Mouse (Mus musculus) spleen, postnatal 4 days (tissue): Measurements from ENCODE around the gene Nemf.
"Not testable (repeated sequence)": the region's sequence is repeated elsewhere in the genome, so short reads cannot be mapped to it uniquely, and the experiment has no call there.

Source experiments
- DNase-seq, 2 experiments: peaks; one replicate each; pipeline ENCODE4 v3.0.0; 2022; ENCODE audit warnings: low spot score in 2 of 2

The Nemf gene

DNA sequence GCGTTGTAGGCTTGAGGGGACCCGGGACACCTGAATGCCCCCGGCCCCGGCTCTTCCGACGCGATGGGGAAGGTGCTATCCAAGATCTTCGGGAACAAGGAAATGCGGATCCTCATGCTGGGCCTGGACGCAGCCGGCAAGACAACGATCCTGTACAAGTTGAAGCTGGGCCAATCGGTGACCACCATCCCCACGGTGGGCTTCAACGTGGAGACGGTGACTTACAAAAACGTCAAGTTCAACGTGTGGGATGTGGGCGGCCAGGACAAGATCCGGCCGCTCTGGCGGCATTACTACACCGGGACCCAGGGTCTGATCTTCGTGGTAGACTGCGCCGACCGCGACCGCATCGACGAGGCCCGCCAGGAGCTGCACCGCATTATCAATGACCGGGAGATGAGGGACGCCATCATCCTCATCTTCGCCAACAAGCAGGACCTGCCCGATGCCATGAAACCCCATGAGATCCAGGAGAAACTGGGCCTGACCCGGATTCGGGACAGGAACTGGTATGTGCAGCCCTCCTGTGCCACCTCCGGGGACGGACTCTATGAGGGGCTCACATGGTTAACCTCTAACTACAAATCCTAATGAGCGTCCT lies 15.9 kb upstream of the Nemf start:
- DNase-seq, result peak in 1 of 2 experiments; percentile 79

DNA sequence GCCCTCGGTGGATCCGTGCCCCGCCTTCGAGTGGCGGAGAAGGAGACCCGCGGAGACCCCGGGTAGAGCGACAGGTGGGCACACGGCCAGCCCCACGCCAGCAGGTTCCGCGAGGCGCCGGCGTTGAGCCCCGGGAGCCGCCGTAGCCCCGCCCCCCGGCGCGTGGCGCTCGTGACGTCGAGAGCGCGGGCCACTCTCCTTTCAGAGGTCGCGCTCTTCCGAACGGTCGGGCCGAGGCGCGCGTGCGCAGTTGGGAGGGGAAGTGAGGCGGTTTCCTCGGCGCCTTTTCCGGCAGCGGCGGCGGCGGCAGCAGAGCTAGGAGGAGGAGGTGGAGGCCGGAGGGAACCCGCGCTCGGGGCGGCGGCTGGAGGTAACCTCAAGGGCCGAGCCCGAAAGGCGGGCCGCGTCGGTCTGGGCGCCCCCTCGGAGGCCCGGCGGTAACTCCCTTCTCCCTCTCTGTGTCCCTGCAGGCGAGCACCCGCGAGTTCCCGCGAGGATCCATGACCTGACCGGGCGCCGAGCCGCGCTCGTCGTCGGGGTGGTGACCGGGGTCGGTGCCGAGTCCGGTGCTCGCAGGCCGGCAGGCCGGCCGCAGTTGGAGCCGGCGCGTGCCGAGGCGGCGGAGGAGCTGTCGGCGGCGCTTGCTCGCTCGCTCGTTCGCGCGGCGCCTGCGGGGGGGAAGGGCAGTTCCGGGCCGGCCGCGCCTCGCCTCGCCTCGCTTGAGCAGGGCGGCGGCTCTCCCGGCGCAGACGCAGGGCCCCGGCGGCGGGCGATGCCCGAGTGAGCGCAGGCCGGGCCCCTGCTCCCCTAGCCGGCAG lies 15.1 kb upstream of the Nemf start, which contains the start of the genes Arf6 and Gm9887:
Gene Arf6, plus strand, starts transcription at position 297 of the 818 bp plus-strand sequence.
Gene Gm9887, minus strand, starts transcription at position 605 of the 818 bp plus-strand sequence.
- DNase-seq, result peak; percentile 99 to 100

GRCm38 (mm10) chr12:69371421-69371853 lies 14.5 kb upstream of the Nemf start:
- DNase-seq, result peak; percentile 79 to 87

- DNase-seq, result no peak
These were observed 14.0 kb upstream of the Nemf start for GRCm38 (mm10) chr12:69370936-69371335.

DNA sequence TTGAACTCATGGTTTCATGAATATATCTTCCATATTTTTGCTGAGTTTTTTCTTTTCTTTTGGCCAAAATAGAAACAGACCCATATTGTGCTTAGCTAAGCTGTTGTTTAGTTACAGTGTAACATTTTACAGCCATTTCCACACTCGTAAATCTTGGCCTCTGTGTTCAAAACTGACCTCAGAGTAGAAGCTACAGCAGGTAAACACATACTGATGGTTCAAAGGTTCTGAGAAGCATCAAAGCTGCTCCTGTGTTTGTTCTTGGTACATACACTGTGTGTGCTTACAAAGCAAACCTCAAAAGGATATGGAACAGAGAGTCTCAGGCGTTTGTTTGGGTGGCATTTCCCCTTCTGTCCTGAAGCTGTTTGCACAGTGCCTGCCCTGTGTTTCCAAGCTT lies 10.6 kb upstream of the Nemf start:
- no peak for DNase-seq

DNA sequence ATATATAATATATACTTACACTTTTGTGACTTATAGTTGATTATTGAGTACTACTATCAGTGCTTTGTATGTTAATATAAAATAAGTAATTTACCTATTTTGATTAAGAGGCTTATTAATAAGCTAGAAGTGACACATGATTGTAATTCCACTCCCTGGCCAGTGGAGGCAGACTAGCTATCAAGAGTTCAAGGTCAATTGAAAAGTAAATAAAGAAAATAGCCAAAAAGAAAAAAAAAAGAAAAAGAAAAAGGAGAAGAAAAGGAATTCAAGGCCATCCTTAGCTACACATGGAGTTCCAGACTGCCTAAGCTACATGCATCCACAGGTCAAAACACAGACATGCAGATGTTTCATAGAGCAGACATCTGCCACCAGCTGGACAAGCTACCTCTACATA lies 9.5 kb upstream of the Nemf start:
- peak in 1 of 2 experiments; percentile 69 for DNase-seq

GRCm38 (mm10) chr12:69365757-69366156 lies 8.8 kb upstream of the Nemf start:
- DNase-seq, result no peak

DNA sequence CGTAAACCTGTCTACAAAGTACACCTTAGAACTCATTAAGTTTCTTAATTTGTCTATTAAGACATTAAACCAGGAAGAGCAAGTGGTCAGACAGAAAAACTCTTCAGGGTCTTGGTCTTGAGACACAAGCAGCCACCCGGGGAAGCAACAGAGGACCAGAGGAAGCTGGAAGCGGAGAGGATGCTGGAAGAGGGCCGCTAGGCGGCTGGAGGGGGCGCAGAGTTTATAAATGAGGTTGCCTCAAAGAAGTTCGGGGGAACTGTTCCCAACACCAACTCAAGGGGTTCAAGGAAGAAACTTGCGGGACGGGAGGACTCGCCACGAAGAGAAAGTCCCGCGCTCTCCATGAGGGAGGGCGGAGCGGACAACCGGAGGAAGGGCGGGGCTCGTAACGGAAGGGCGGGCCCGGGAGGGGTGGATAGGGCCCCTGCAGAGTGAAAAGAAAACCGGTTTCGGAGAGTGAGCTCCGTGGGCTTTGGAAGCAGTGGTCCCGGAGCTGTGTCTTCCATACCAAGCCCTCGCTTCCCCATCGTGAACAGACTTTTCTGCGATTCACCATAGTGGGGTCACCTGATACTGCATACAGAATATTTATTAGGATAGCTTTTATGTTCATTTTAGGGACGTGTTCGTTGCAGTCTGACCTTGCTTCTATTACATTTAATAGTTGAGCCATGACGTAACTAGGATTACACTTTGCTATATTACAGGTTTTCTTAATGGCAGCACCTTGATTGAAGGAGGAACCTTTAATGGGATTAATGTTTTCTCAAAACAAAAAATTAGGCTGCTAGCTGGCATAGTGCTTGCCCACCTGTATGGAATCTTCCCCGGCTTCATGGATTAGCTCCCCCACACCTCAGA lies 7.2 kb upstream of the Nemf start:
- peak; percentile 87 to 92 for DNase-seq

DNA sequence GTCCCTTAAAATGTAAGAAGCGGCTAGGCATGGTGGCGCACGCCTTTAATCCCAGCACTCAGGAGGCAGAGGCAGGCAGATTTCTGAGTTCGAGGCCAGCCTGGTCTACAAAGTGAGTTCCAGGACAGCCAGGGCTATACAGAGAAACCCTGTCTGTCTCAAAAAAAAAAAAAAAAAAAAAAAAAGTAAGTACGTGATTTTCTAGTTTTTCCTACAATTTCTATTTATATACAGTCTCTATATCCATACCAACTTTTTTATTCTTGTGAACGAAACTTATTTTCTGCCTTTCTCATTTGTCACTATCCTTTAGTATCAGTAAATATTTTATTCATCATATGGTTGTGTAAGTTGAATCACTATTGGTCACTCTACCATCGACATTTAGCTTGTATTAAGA lies 6.1 kb upstream of the Nemf start:
- not testable (repeated sequence) for DNase-seq

DNA sequence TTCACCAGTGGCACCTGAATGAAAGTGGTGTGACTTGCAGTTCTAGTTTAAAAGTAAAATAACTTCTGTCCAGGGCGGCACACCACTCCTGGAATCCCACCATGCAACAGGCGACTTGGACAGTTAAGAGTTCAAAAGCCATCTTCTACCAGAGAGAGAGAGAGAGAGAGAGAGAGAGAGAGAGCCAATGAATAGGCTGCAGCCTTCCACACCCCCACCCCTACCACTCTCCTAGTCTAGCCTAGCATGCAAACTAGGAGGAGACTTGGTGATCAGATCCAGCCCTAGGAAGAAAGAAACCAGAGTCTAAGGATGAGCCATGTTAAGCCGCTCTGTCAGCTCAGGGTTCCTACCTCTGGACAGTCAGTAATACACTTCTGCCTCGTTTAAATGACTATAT lies 5.4 kb upstream of the Nemf start:
- DNase-seq, result no peak

DNA sequence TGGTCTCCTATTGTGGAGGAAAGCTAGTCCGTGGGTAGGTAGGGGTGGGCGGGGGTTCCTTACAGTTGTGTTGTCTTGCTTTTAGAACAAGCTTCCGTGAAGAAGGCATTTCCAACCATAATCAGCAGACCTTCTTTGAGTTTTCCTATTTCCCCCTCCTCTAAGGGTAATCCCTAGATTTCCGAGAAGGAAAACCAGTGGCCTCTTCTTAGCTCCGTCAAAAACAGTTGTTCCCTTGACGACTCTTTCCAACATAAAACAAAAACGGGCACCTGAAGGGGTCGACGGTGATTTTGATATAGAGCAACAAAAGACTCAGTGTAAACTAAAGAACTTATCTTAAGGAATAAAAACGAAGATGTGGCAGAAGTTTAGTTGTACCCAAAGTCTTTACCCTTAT lies 5.0 kb upstream of the Nemf start:
- DNase-seq, result no peak

DNA sequence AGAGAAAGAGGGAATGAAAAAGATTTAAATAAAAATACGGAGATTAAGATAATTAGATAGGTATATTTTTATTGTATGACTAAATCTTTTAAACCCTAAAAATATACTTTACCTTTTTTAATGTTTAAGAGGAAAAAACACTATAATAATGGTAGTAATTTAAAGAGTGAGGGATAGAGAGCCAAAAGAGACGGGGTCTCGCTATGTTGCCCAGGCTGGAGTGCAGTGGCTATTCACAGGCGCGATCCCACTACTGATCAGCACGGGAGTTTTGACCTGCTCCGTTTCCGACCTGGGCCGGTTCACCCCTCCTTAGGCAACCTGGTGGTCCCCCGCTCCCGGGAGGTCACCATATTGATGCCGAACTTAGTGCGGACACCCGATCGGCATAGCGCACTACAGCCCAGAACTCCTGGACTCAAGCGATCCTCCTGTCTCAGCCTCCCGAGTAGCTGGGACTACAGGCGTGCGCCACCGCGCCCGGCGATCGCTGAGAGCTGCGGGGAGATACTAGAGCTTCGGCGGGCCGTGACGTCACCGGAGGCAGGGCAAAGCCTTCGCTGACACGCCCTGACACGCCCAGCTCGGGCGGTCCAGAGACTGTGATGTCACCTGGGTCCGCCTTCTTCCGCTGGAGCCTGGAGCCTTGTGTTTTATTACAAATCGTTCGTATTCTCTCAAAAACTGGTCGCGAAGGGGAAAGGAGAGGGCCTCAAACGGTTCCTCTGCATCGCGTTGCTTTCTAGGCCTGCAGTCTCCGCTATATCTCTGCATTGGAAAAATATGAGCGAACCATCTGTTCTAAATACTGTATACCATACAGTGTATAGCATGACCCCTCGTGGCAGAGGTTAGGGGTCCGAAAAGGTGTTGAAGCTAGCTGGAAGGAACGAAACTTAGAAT lies 4.3 kb upstream of the Nemf start:
- DNase-seq, result peak; percentile 100

DNA sequence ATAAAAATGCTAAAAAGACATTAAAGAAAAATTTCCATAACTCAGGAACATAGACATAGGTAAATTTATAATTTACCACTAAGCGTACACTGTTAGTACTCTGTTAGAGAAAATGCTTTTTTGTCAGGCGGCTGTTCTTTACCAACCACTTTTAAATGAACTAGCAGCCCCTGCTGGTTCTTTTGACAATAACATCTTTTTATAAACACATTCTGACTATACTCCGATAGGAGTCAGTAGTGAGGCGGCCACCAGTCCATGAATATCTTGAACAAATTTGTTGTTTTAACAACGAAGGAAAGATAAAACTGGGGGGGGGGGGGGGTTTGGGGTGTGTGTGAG lies 3.7 kb upstream of the Nemf start:
- DNase-seq, result peak in 1 of 2 experiments; percentile 48

DNA sequence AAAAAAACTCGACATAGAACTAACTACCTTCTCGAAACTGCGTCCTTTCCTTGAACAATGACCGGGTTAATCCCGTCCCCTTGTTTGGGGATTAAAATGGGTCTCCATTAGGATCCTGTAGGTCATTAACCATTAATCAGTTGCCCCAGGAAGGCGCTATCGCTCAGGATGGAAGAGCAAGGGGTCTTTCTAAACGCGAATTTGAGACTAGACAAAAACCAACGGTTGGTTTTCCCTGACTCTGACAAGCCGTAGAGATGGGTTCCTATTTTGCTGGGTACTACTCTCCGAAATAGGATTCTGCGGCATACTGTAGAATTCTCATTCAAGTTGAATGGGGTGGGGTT lies 308 bp upstream of the Nemf start:
- DNase-seq, result peak; percentile 31 to 70

GRCm38 (mm10) chr12:69351685-69352084 lies 5.3 kb downstream of the Nemf start:
- DNase-seq, result no peak

GRCm38 (mm10) chr12:69349928-69350327 lies 7.0 kb downstream of the Nemf start:
- no peak for DNase-seq

GRCm38 (mm10) chr12:69333547-69333946 lies 23.4 kb downstream of the Nemf start:
- DNase-seq, result peak; percentile 37 to 69

DNA sequence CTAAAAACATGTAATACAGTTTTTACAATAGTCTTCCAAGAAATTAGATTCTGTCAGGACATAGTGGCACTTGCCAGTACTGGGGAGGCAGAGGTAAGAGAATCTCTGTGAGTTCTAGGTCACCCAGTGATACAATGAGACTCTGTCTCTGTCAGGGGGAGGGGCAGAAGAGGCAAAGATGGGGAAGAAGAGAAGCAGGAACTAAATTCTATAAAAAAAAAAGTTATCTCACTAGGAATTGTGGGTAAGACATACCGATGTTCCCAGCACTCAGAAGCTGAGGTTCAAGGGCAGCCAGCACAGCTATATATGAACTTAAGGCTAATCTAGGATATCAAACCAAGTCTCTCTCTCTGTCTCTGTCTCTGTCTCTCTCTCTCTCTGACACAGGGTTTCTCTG lies 24.8 kb downstream of the Nemf start:
- no peak for DNase-seq

- no peak for DNase-seq
These were observed 25.8 kb downstream of the Nemf start for GRCm38 (mm10) chr12:69331187-69331586.

- DNase-seq, result no peak
These were observed 38.5 kb downstream of the Nemf start for GRCm38 (mm10) chr12:69318431-69318830.

GRCm38 (mm10) chr12:69309659-69310058 lies 47.3 kb downstream of the Nemf start:
- DNase-seq, result no peak
